In the genomic region with DNA sequence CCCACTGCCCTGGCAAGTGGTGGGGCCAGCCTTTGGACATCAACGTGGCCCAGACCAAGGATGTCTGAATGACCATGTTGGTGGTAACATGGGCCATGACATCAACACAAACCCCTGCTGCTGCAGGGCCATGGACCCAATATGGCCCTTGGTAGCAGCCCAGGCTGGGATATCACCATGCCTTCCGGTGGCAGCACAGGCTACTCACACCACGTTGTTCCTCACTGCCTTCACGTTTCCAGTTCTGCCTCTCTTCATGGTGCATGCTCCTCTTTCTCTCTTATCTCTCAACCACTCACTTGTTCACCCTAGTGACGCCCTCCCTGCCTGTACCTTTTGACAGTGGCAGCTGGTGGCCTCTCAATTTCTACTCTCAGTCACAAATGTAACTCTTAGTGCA, we compare ENCODE assay signal across 21 mouse cellular contexts. TPM values are rescaled to one million over a fixed set of nuclear protein-coding genes. Genes with fewer than 3 reads are reported as not detected.
"Had no signal": no experiment of that assay in that cellular context is flagged by ENCODE, and none has a peak within 500 bp of the region (broad histone marks: within the 10 kb centered on the region; RNA-seq: fewer than 3 reads in every experiment).

No protein-coding gene starts in this region.

- H3K4me2 ChIP-seq: limb, embryonic 12.5 days; midbrain, embryonic 12.5 days; neural tube, embryonic 13.5 days had no signal

- H3K9ac ChIP-seq: limb, embryonic 12.5 days; midbrain, embryonic 12.5 days; neural tube, embryonic 13.5 days had no signal

- H3K9me3 ChIP-seq: limb, embryonic 12.5 days; midbrain, embryonic 12.5 days; neural tube, embryonic 13.5 days had no signal

- H3K27me3 ChIP-seq: limb, embryonic 12.5 days; midbrain, embryonic 12.5 days; neural tube, embryonic 13.5 days had no signal

- H3K27ac ChIP-seq: limb, embryonic 12.5 days; midbrain, embryonic 12.5 days; neural tube, embryonic 13.5 days had no signal

- DNase-seq: kidney, adult 2 months; kidney, postnatal 25 days; layer of hippocampus, adult 9-11 months; layer of hippocampus, postnatal 36 days; right cerebral cortex, adult 18-20 months; right cerebral cortex, postnatal 25 days; thymus, postnatal 36 days had no signal

- H3K4me1 ChIP-seq: limb, embryonic 12.5 days; midbrain, embryonic 12.5 days; neural tube, embryonic 13.5 days had no signal

- ATAC-seq: intestine, embryonic 16.5 days; midbrain, embryonic 16.5 days had no signal

- H3K4me3 ChIP-seq: limb, embryonic 12.5 days; midbrain, embryonic 12.5 days; neural tube, embryonic 13.5 days had no signal

- H3K36me3 ChIP-seq: limb, embryonic 12.5 days; midbrain, embryonic 12.5 days had no signal

RNA-seq across cellular contexts. Expression of a gene that starts 15.4 kb away (rescaled TPM):
- total RNA-seq: layer of hippocampus, adult 18-20 months; layer of hippocampus, postnatal 36 days; left cerebral cortex, adult 8-10 months; left cerebral cortex, postnatal 36 days; liver, adult 2 months had no signal
- polyA plus RNA-seq: intestine, embryonic 16.5 days; kidney, adult 2 months; kidney, embryonic 16.5 days; limb, embryonic 12.5 days; liver, adult 2 months; lung, embryonic 16.5 days; neural tube, embryonic 13.5 days; small intestine, adult 2 months; stomach, embryonic 16.5 days; thymus, postnatal 0 days had no signal

RNA-seq across cellular contexts. Expression of a gene that starts 53.8 kb away (rescaled TPM):
- total RNA-seq: liver, adult 2 months had no signal
- polyA plus RNA-seq: kidney, adult 2 months; liver, adult 2 months; small intestine, adult 2 months; thymus, postnatal 0 days had no signal

RNA-seq across cellular contexts. Expression of a gene that starts 53.8 kb away (rescaled TPM):
- total RNA-seq: liver, adult 2 months had no signal
- polyA plus RNA-seq: intestine, embryonic 16.5 days; kidney, adult 2 months; liver, adult 2 months had no signal
